Mouse (Mus musculus) heart, adult 2 months (tissue): ENCODE results near the gene R3hdm2.

Experiments
- CTCF ChIP-seq: fragments of 200-600 bp; IDR thresholded peaks from 2 replicates; pipeline ENCODE4 v1.8.1; 2022; ENCODE audit warnings: antibody characterized with exemption, mild to moderate bottlenecking, moderate library complexity
- EP300 ChIP-seq: fragments of 200-500 bp; IDR thresholded peaks from 2 replicates; pipeline ENCODE4 v1.6.1; 2011; ENCODE audit warnings: low read depth, low read length, control low read depth; ENCODE audit not compliant: insufficient read depth
- POLR2A ChIP-seq: fragments of 200-500 bp; IDR thresholded peaks from 2 replicates; pipeline ENCODE4 v1.6.1; 2011; ENCODE audit warnings: mild to moderate bottlenecking, low read depth, low read length, control low read depth; ENCODE audit not compliant: insufficient read depth

GRCm38 (mm10) chr10:127517941-127518340 lies 137.8 kb downstream of the R3hdm2 start:
- TF ChIP-seq POLR2A = no peak
- no peak for TF ChIP-seq CTCF
- no peak for TF ChIP-seq EP300
